Comparison of ENCODE assay signal across 13 mouse cellular contexts in the genomic region with DNA sequence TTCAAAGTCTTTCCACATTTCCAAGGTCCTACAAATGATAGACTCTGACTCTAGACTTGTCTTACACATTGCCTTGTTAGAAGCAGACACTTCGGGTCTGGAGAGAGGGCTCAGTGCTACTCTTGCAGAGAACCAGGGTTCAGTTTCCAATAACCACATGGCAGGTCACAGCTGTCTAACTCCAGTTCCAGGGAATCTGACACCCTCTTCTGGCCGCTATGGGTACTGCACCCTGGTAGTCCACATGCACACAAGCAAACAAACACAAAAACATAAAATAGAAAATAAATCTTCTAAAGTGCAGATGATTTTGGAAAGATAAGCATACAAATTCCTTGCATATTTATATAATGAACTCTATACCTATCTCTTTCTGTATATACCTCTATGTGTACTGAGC. TPM values are rescaled to one million over a fixed set of nuclear protein-coding genes. Genes with fewer than 3 reads are reported as not detected.
A peak's percentile ranks its signal among the peaks of the same experiment; 100 is the strongest.
DNase-seq lines count a peak whose midpoint lies in the region; ATAC-seq and TF ChIP-seq lines count a peak whose summit lies in the region.
"Had no signal": no experiment of that assay in that cellular context is flagged by ENCODE, and none has a peak within 500 bp of the region (broad histone marks: within the 10 kb centered on the region; RNA-seq: fewer than 3 reads in every experiment).

No protein-coding gene starts in this region.

- H3K36me3 ChIP-seq in limb, embryonic 11.5 days (ENCODE audit: control insufficient read depth, insufficient read depth, low read length), result no peaks in the 10 kb centered on the region
- no peaks in the 10 kb centered on the region for H3K36me3 ChIP-seq in limb, embryonic 10.5 days
- no peaks in the 10 kb centered on the region for H3K36me3 ChIP-seq in G1E (replicated peaks)
- H3K36me3 ChIP-seq: lung, embryonic 15.5 days had no signal

- TF ChIP-seq CTCF in cerebellum, adult 2 months (IDR thresholded peaks at IDR 0.05; ENCODE audit: borderline replicate concordance, insufficient read depth, low read depth, low read length), result no peak
- peak; percentile 33; the same call in 1 of the 2 replicates for TF ChIP-seq CTCF in G1E (IDR thresholded peaks at IDR 0.05; ENCODE audit: low read depth, low read length)

- no peak overlapping the region for H3K9ac ChIP-seq in limb, embryonic 11.5 days (ENCODE audit: low read length)
- H3K9ac ChIP-seq: lung, embryonic 15.5 days had no signal

- 69% methylated on average over 2 of the region's 2 CpGs for WGBS in cerebellum, adult 2 months
- 75% methylated on average over 2 of the region's 2 CpGs for WGBS in limb, embryonic 11.5 days
- 70% methylated on average over 2 of the region's 2 CpGs for WGBS in limb, embryonic 10.5 days

- no peaks in the 10 kb centered on the region for H3K9me3 ChIP-seq in limb, embryonic 11.5 days (ENCODE audit: control insufficient read depth, low read length)
- H3K9me3 ChIP-seq in limb, embryonic 10.5 days (replicated peaks), result no peaks in the 10 kb centered on the region
- H3K9me3 ChIP-seq in G1E (replicated peaks), result peaks cover 3% of the 10 kb centered on the region; the same call in 1 of the 2 replicates
- H3K9me3 ChIP-seq: lung, embryonic 15.5 days had no signal

- DNase-seq in cerebellum, postnatal 10 days, result peak; percentile 13 to 23
- no peak for DNase-seq in cerebellum, adult 2 months
- DNase-seq in limb, embryonic 11.5 days (ENCODE audit: low spot score), result peak; percentile 36
- no peak for DNase-seq in limb, embryonic 10.5 days (ENCODE audit: low spot score)
- DNase-seq in G1E (ENCODE audit: low spot score), result no peak
- DNase-seq in forelimb bud, embryonic 11.5 days (ENCODE audit: low read depth, low spot score), result peak; percentile 8
- no peak for DNase-seq in frontal cortex, postnatal 14 days (ENCODE audit: low spot score in 2 of 2)
- no peak for DNase-seq in layer of hippocampus, postnatal 14 days (ENCODE audit: low spot score in 2 of 2)
- DNase-seq: cerebellum, adult 9-11 months; layer of hippocampus, adult 9-11 months had no signal

- ATAC-seq in limb, embryonic 11.5 days (ENCODE audit: insufficient number of reproducible peaks, low FRiP score, low TSS enrichment, low read depth), result no peak
- ATAC-seq in G1E (ENCODE audit: extremely low read depth, insufficient number of reproducible peaks, low FRiP score, poor library complexity, severe bottlenecking), result no peak
- ATAC-seq: inflammation-experienced regulatory T-cells, adult 6 months had no signal

- H3K4me2 ChIP-seq in limb, embryonic 11.5 days (ENCODE audit: low read depth, severe bottlenecking), result no peak overlapping the region
- H3K4me2 ChIP-seq: lung, embryonic 15.5 days had no signal

- no peak for TF ChIP-seq POLR2A in cerebellum, adult 2 months (IDR thresholded peaks at IDR 0.05; ENCODE audit: borderline replicate concordance, insufficient read depth, low read length)

- H3K4me3 ChIP-seq in cerebellum, adult 2 months (replicated peaks; ENCODE audit: insufficient read depth, low read depth, low read length), result no peak overlapping the region
- no peak overlapping the region for H3K4me3 ChIP-seq in limb, embryonic 11.5 days (ENCODE audit: low read depth, low read length)
- no peak overlapping the region for H3K4me3 ChIP-seq in limb, embryonic 10.5 days
- H3K4me3 ChIP-seq in G1E (ENCODE audit: low read depth, low read length), result no peak overlapping the region
- H3K4me3 ChIP-seq: lung, embryonic 15.5 days had no signal

- no peak overlapping the region for H3K27ac ChIP-seq in cerebellum, adult 2 months (ENCODE audit: insufficient read depth, low read length)
- no peak overlapping the region for H3K27ac ChIP-seq in limb, embryonic 11.5 days (replicated peaks; ENCODE audit: low read depth, low read length)
- H3K27ac ChIP-seq in limb, embryonic 10.5 days, result no peak overlapping the region
- H3K27ac ChIP-seq: lung, embryonic 15.5 days had no signal

- H3K4me1 ChIP-seq in cerebellum, adult 2 months (ENCODE audit: control insufficient read depth, insufficient read depth, low read length), result no peaks in the 10 kb centered on the region
- no peaks in the 10 kb centered on the region for H3K4me1 ChIP-seq in limb, embryonic 11.5 days (ENCODE audit: control insufficient read depth, insufficient read depth, low read length)
- H3K4me1 ChIP-seq in limb, embryonic 10.5 days, result peaks cover 7% of the 10 kb centered on the region; the same call in 1 of the 2 replicates
- H3K4me1 ChIP-seq in G1E (ENCODE audit: insufficient read depth, low read depth, low read length), result no peaks in the 10 kb centered on the region
- H3K4me1 ChIP-seq: lung, embryonic 15.5 days had no signal

- H3K27me3 ChIP-seq in cerebellum, adult 2 months (ENCODE audit: control insufficient read depth, insufficient read depth, low read length), result no peaks in the 10 kb centered on the region; the same call in 1 of the 2 replicates
- no peaks in the 10 kb centered on the region for H3K27me3 ChIP-seq in limb, embryonic 11.5 days (ENCODE audit: control insufficient read depth, insufficient read depth, low read length)
- H3K27me3 ChIP-seq in limb, embryonic 10.5 days (ENCODE audit: low read depth, poor library complexity, severe bottlenecking), result no peaks in the 10 kb centered on the region
- H3K27me3 ChIP-seq in G1E (ENCODE audit: insufficient read depth, low read length), result peaks cover 15% of the 10 kb centered on the region
- H3K27me3 ChIP-seq: lung, embryonic 15.5 days had no signal

RNA-seq across cellular contexts. Expression of gene Defb22, which starts 2.9 kb away (rescaled TPM):
- not detected in 2 replicates for polyA plus RNA-seq in cerebellum, adult 2 months (2012; rRNA removed)
- not detected in 2 replicates for polyA plus RNA-seq in limb, embryonic 11.5 days (2014; fragmentation: Nextera tagmentation; extraction: Ambion mirVana)
- polyA plus RNA-seq in limb, embryonic 10.5 days (2016; fragmentation: Nextera tagmentation; extraction: Ambion mirVana), result not detected in 2 replicates
- total RNA-seq in G1E (2014; fragmentation: Nextera tagmentation) (not detected in 2 replicates), G1E (2017) (not detected in 2 replicates)
- not detected in 2 replicates for polyA plus RNA-seq in G1E (2012)
- total RNA-seq in layer of hippocampus, postnatal 14 days (2021), result not detected
- polyA plus RNA-seq: C2C12; inflammation-experienced regulatory T-cells, adult 6 months; lung, embryonic 15.5 days had no signal

RNA-seq across cellular contexts. Expression of gene Defb20, which starts 10.2 kb away (rescaled TPM):
- polyA plus RNA-seq in cerebellum, adult 2 months (2012; rRNA removed), result 0.23 TPM in 1 of 2 replicates, not detected in the other
- not detected in 2 replicates for polyA plus RNA-seq in limb, embryonic 11.5 days (2014; fragmentation: Nextera tagmentation; extraction: Ambion mirVana)
- polyA plus RNA-seq in limb, embryonic 10.5 days (2016; fragmentation: Nextera tagmentation; extraction: Ambion mirVana), result not detected in 2 replicates
- total RNA-seq in G1E (2014; fragmentation: Nextera tagmentation), result not detected in 2 replicates
- 0.22 TPM in 1 of 2 replicates, not detected in the other for total RNA-seq in G1E (2017)
- not detected in 2 replicates for polyA plus RNA-seq in G1E (2012)
- not detected for total RNA-seq in layer of hippocampus, postnatal 14 days (2021)
- polyA plus RNA-seq: C2C12; inflammation-experienced regulatory T-cells, adult 6 months; lung, embryonic 15.5 days had no signal

RNA-seq across cellular contexts. Expression of gene Defb23, which starts 22.6 kb away (rescaled TPM):
- not detected in 2 replicates for polyA plus RNA-seq in cerebellum, adult 2 months (2012; rRNA removed)
- polyA plus RNA-seq in limb, embryonic 11.5 days (2014; fragmentation: Nextera tagmentation; extraction: Ambion mirVana), result not detected in 2 replicates
- polyA plus RNA-seq in limb, embryonic 10.5 days (2016; fragmentation: Nextera tagmentation; extraction: Ambion mirVana), result not detected in 2 replicates
- total RNA-seq in G1E (2014; fragmentation: Nextera tagmentation) (not detected in 2 replicates), G1E (2017) (0.29 TPM in 1 of 2 replicates, not detected in the other)
- polyA plus RNA-seq in G1E (2012), result not detected in 2 replicates
- not detected for total RNA-seq in layer of hippocampus, postnatal 14 days (2021)
- polyA plus RNA-seq: C2C12; inflammation-experienced regulatory T-cells, adult 6 months; lung, embryonic 15.5 days had no signal

RNA-seq across cellular contexts. Expression of gene Defb26, which starts 24.5 kb away (rescaled TPM):
- not detected in 2 replicates for polyA plus RNA-seq in cerebellum, adult 2 months (2012; rRNA removed)
- not detected in 2 replicates for polyA plus RNA-seq in limb, embryonic 11.5 days (2014; fragmentation: Nextera tagmentation; extraction: Ambion mirVana)
- polyA plus RNA-seq in limb, embryonic 10.5 days (2016; fragmentation: Nextera tagmentation; extraction: Ambion mirVana), result not detected in 2 replicates
- total RNA-seq in G1E (2014; fragmentation: Nextera tagmentation) (not detected in 2 replicates), G1E (2017) (not detected in 2 replicates)
- not detected in 2 replicates for polyA plus RNA-seq in G1E (2012)
- not detected for total RNA-seq in layer of hippocampus, postnatal 14 days (2021)
- polyA plus RNA-seq: C2C12; inflammation-experienced regulatory T-cells, adult 6 months; lung, embryonic 15.5 days had no signal

RNA-seq across cellular contexts. Expression of gene Defb28, which starts 31.0 kb away (rescaled TPM):
- not detected in 2 replicates for polyA plus RNA-seq in cerebellum, adult 2 months (2012; rRNA removed)
- polyA plus RNA-seq in limb, embryonic 11.5 days (2014; fragmentation: Nextera tagmentation; extraction: Ambion mirVana), result not detected in 2 replicates
- polyA plus RNA-seq in limb, embryonic 10.5 days (2016; fragmentation: Nextera tagmentation; extraction: Ambion mirVana), result not detected in 2 replicates
- total RNA-seq in G1E (2014; fragmentation: Nextera tagmentation) (not detected in 2 replicates), G1E (2017) (not detected in 2 replicates)
- polyA plus RNA-seq in G1E (2012), result not detected in 2 replicates
- not detected for total RNA-seq in layer of hippocampus, postnatal 14 days (2021)
- polyA plus RNA-seq: inflammation-experienced regulatory T-cells, adult 6 months; lung, embryonic 15.5 days had no signal

Comparison
In these comparisons a context has a peak if more than half of its experiments do, and no peak if none do; other contexts are left out.
1. DNase-seq: peak in cerebellum, postnatal 10 days (2 of 2), limb, embryonic 11.5 days (single experiment) and forelimb bud, embryonic 11.5 days (single experiment); none in cerebellum, adult 2 months (0 of 2), limb, embryonic 10.5 days (single experiment), G1E (single experiment), frontal cortex, postnatal 14 days (0 of 2) and layer of hippocampus, postnatal 14 days (0 of 2).